Mouse (Mus musculus) frontal cortex, postnatal 25 days (tissue): ENCODE data around the gene Ankrd2.

Experiments
- DNase-seq, 2 experiments: peaks; one replicate each; pipeline ENCODE4 v3.0.0; 2022; ENCODE audit warnings: low spot score in 2 of 2

Ankrd2 gene

DNA sequence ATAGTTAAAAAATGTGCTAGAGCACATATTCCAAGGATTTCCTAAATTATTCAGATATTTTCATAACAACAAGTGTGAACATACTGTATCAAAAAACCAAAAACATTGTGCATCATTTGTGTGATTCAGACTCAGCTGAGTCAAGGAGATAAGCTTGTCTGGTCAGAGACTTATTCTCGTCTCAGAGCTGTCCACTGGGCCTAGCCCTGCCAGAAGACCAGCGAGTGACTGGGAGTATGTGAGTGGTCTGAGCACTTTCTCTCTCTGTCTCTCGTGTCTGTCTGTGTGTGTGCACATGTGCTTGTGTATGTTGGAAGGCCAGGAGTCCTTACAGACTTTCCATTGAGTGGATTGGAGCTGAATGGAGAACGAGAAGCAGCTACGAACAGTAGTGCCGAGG is 20.8 kb upstream of the Ankrd2 start:
- DNase-seq, result no peak

DNA sequence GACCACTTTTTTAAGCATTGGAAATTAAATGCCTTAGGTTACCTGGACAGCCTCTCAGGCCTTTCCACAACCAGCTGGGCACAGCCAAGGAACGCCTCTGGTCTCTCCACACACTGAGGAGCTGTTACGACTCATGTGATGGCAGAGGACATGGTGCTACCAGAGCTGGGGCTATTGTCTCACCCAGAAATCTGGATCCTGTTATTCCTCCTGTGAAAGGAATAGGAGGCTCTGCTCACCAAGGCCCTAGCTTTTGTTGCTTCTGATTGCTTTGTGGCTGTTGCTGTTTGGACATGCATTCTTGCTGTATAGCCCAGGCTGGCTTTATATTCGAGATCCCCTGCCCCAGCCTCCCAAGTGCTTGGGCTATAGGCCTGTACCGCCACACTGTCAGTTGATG is 19.5 kb upstream of the Ankrd2 start:
- DNase-seq, result no peak

- DNase-seq, result peak in 1 of 2 experiments; percentile 30
These were observed 19.0 kb upstream of the Ankrd2 start for GRCm38 (mm10) chr19:42016840-42017239.

GRCm38 (mm10) chr19:42017399-42018247 is 18.2 kb upstream of the Ankrd2 start:
- peak in 1 of 2 experiments; percentile 36 for DNase-seq

GRCm38 (mm10) chr19:42019011-42019522 is 16.7 kb upstream of the Ankrd2 start:
- no peak for DNase-seq

GRCm38 (mm10) chr19:42021681-42022541 is 13.9 kb upstream of the Ankrd2 start:
- no peak for DNase-seq

DNA sequence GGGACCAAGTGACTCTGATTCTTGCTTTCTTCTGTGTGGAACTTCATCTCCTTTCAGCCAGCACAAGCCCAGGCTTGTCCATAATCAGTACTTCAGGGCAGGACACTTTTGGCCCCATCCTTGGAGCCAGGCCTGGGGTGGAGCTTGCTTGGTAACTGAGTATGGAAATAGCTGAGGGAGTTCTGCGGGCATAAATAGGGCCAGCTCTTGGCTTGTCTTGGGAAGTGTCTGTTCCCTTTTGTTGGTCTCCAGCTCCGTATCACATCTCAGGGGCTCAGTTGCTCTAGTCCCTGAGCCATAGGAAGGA is 13.3 kb upstream of the Ankrd2 start:
- no peak for DNase-seq

GRCm38 (mm10) chr19:42026158-42026557 is 9.6 kb upstream of the Ankrd2 start:
- DNase-seq, result peak; percentile 79 to 81

DNA sequence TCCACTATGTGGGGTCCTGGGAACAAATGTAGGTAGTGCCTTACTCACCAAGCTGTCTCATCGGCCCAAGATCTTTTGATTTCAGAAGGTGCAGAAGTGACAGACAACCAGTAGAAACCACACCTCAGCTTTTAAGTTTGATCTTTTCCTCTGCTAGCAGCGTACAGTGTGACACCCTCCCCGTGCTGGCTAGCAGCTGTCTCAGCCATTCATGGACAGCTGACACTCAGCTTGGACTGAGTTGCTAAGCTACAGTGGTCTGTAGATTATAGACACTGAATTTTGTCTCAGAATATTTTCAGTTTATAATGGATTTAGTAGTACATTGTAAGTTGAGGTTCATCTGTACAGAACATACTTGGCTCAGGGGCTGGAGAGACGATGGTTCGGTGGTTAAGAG is 4.7 kb upstream of the Ankrd2 start:
- no peak for DNase-seq

GRCm38 (mm10) chr19:42033611-42034010 is 2.2 kb upstream of the Ankrd2 start:
- no peak for DNase-seq

- DNase-seq, result no peak
These were observed 1.5 kb upstream of the Ankrd2 start for GRCm38 (mm10) chr19:42034146-42034775.

DNA sequence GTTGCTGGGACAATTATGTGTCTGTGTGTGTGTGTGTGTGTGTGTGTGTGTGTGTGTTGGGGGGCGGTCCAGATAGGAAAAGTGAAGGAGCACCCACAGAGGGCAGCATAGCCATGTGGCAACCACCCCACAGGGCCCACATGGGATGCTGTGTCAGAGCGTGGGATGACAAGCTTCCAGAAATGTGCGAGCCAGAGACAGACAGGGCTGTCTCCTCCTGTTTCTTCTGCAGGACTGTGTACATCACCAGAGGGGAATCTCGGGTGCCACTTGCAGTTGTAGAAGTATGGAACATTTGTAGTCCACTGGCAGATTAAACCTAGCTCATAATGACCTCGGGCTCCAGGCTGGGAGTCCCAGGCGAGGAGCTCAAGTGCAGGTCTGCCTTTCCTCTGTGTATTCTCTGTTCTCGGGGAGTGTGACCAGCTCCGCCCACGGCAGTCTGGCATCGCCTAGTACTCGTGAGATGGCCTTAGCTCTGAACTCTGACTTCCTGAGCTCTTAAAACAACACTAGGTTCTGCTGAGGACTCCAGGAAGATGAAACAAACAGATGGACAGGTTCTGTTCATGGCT is 832 bp upstream of the Ankrd2 start:
- no peak for DNase-seq

- no peak for DNase-seq
These were observed 557 bp downstream of the Ankrd2 start for GRCm38 (mm10) chr19:42036357-42036756.

DNA sequence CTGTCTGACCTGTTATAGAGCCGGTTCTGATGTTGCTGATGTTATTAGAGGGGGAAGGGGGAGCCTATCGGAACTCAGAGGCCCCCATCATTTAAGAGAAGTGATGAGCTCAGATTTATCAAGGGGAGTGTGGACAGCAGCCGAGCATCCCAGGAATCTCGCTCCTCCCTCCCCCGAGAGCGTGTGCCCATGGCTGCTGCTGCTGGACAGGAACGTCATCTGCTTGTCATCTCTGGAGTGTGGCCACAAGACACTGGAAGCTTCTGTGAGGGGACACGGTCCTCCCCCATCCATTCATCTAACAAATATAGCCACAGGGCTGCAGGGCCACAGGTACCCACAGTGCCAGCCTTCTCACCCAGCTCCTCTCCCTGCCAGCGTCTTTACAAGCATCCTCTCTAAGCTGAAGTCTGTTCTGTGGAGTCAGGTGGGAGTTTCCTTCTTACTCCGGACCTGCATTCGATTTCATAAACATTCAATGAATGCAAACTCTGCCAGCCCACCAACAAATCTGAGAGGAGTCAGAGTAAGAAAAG is 1.4 kb downstream of the Ankrd2 start:
- DNase-seq, result no peak

GRCm38 (mm10) chr19:42038310-42038709 is 2.5 kb downstream of the Ankrd2 start:
- DNase-seq, result no peak

GRCm38 (mm10) chr19:42043988-42044387 is 8.2 kb downstream of the Ankrd2 start:
- DNase-seq, result no peak

DNA sequence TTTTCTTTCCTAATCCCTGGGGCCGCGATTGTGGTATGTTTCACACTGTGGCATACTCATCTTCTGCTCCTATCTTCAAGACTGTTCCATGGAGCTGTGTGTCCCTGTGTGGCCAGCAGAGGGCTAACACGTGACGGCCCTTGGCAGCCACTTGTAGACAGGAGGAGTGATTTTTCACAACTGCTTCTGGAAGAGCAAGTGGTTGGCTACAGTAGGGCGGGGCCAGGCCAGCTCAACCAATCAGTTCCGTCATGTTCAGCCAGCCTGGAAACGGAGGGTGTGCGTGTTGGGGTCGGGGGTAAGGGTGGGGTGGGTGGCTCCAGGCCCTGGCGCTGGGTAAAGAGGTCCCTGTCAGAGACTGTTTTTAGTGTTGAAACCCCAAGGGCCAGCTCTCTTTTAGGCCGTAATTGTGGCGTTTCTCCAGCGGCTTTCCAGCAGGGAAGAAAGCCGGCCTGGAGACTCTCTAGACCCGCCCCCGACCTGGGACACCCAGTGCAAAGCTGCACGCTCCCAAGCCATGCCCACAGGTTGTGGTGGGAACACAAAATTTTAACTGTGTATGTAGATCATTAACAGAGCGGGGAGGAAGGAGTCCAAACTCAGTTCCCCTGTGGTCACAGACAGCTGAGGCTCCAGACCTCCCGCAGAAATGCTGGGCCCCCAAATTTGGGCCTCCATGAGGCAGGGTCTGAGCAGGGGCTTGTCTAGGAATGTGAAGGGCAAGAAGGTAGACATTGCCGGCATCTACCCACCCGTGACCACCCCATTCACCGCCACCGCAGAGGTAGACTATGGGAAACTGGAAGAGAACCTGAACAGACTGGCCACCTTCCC is 9.7 kb downstream of the Ankrd2 start, which contains the start of gene Hoga1:
Hoga1 (plus strand) TSS at position 342 of the 834 bp plus-strand sequence.
- peak in 1 of 2 experiments; percentile 28 for DNase-seq

DNA sequence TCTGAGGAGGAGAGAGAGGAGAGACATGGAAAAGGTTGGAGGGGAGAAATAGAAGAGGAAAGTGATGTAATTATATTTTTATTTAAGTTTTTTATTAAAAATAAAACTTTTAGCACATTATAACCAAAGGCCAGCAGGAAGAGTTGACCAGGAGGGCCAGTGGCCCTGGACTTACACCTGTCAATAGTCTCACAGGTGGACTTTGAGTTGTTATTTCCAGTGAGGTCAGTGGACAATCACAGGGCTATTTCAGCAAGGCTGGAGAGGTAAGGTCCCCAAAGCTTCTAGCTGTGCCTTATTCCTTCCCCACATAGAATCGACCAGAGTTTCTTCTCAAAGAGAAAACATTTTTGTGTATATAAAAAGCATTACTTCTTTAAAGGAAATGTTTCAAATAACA is 14.5 kb downstream of the Ankrd2 start:
- DNase-seq, result no peak

DNA sequence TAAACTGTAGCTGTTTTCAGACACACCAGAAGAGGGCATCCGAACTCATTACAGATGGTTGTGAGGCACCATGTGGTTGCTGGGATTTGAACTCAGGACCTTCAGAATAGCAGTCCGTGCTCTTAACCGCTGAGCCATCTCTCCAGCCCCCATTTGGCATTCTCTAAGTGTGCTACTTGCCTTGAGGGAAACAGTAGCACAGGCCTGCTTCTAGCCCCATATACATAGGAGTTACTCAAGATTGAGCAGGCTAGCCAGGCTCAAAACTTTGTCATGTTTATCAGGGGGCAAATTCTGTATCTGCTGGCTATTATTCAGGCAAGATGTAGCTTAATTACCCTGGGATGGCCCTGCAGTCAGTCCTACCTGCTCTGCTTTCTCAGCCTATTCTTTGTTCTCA is 15.6 kb downstream of the Ankrd2 start:
- DNase-seq, result no peak

- no peak for DNase-seq
These were observed 16.1 kb downstream of the Ankrd2 start, which contains the start of gene 4933411K16Rik for GRCm38 (mm10) chr19:42051948-42052347. Gene 4933411K16Rik, plus strand, starts transcription at chr19:42052248.
